Mouse (Mus musculus) limb, embryonic 13.5 days (tissue): ENCODE measurements around the gene Epas1. TPM values are rescaled to one million over a fixed set of nuclear protein-coding genes. Genes with fewer than 3 reads are reported as not detected.

ENCODE experiments used
- ATAC-seq: fragments of 200-750 bp; cut with Nextera tagmentation; 2 replicates; pipeline ENCODE4 v1.8.0; 2017; ENCODE audit warnings: low read depth, moderate number of reproducible peaks, moderate TSS enrichment; ENCODE audit not compliant: low FRiP score
- H3K27ac ChIP-seq: fragments of 300-500 bp; sonication (generic); 2 replicates; pipeline ENCODE4 v1.5.1; 2015; ENCODE audit warnings: inconsistent platforms, mild to moderate bottlenecking, moderate library complexity
- H3K27me3 ChIP-seq: fragments of 300-500 bp; sonication (generic); 2 replicates; pipeline ENCODE4 v1.6.1; 2015; ENCODE audit warnings: mild to moderate bottlenecking, inconsistent platforms
- H3K36me3 ChIP-seq: fragments of 300-500 bp; sonication (generic); 2 replicates; pipeline ENCODE4 v1.6.1; 2015; ENCODE audit warnings: inconsistent platforms, mild to moderate bottlenecking, moderate library complexity
- H3K4me1 ChIP-seq: fragments of 300-500 bp; sonication (generic); 2 replicates; pipeline ENCODE4 v1.6.1; 2015; ENCODE audit warnings: inconsistent platforms
- H3K4me2 ChIP-seq: fragments of 300-500 bp; sonication (generic); replicated peaks from 2 replicates; pipeline ENCODE4 v1.6.1; 2015; ENCODE audit warnings: inconsistent platforms, mild to moderate bottlenecking, moderate library complexity
- H3K4me3 ChIP-seq: fragments of 300-500 bp; sonication (generic); 2 replicates; pipeline ENCODE4 v1.5.1; 2015; ENCODE audit warnings: moderate library complexity, mild to moderate bottlenecking, inconsistent platforms
- H3K9ac ChIP-seq: fragments of 300-500 bp; sonication (generic); 2 replicates; pipeline ENCODE4 v1.6.1; 2015; ENCODE audit warnings: mild to moderate bottlenecking, inconsistent platforms
- H3K9me3 ChIP-seq: fragments of 300-500 bp; sonication (generic); 2 replicates; pipeline ENCODE4 v1.6.1; 2016; ENCODE audit warnings: inconsistent platforms
- WGBS: fragments of 180-500 bp; shearing (Covaris S2); methylation state at CpG from one replicate; pipeline ENCODE4 v1.1.7; 2015; 5-methylcytosine and 5-hydroxymethylcytosine counted together
- polyA plus RNA-seq: library from polyadenylated mRNA; unstranded; fragments of >200 nt; fragmentation: Nextera tagmentation; extraction: Ambion mirVana; gene quantifications from 2 replicates; pipeline ENCODE4 v1.2.1, GENCODE M21; 2015

The Epas1 gene
- polyA plus RNA-seq, 1 experiment from 2014 or later = 2.8 TPM

DNA sequence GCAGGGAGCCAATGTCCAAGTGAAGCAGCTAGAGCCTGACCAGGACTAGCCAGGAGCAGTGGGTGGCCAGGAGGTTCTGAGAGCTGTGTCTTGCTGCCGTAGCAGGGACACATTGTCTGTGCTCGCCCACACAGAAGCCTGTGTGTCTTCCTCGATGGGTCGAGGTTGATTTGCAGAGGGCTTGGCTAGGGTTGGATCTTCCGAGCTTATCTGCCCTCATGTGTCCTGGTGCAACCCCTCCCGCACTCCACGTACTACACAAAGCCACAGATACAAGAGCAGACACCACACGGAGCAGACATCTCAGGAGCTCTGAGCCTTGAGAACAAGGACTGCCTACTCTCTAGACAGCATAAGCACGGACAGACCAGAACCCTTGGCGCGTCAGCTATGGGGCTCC, 45.5 kb downstream of the Epas1 start:
- 87% methylated on average over 11 of the region's 11 CpGs for WGBS
- ATAC-seq = no peak
- no peaks in the 10 kb centered on the region for H3K27me3 ChIP-seq
- no peak overlapping the region; the same call in 1 of the 2 replicates for H3K27ac ChIP-seq
- no peaks in the 10 kb centered on the region for H3K36me3 ChIP-seq
- no peak overlapping the region for H3K9ac ChIP-seq
- no peak overlapping the region for H3K4me3 ChIP-seq
- H3K4me1 ChIP-seq = peaks cover 26% of the 10 kb centered on the region
- no peak overlapping the region for H3K4me2 ChIP-seq
- no peaks in the 10 kb centered on the region for H3K9me3 ChIP-seq

DNA sequence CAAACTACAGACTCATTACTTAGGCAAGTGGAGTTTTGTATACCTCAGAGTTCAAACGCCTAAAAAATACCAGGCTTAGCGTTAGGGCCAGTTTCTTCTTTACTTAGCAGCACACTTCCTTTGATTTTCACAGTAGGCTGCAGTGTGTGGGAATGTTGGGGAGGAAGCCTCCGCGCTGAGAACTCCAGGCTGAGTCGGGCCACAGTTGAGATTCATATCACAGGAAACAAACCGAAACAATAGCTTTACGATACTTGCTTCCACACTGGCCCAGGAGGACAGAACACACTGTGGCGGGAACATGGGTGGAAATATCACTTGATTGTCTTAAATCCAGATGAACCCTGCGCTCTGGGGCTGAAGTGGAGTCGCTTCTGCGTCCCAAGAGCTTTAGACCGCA, 47.0 kb downstream of the Epas1 start:
- no peak overlapping the region for H3K9ac ChIP-seq
- no peak for ATAC-seq
- H3K4me2 ChIP-seq = no peak overlapping the region
- peaks cover 26% of the 10 kb centered on the region for H3K4me1 ChIP-seq
- H3K4me3 ChIP-seq = no peak overlapping the region
- no peaks in the 10 kb centered on the region for H3K27me3 ChIP-seq
- no peak overlapping the region for H3K27ac ChIP-seq
- H3K36me3 ChIP-seq = no peaks in the 10 kb centered on the region
- no peaks in the 10 kb centered on the region for H3K9me3 ChIP-seq
- 60% methylated on average over 12 of the region's 12 CpGs for WGBS

DNA sequence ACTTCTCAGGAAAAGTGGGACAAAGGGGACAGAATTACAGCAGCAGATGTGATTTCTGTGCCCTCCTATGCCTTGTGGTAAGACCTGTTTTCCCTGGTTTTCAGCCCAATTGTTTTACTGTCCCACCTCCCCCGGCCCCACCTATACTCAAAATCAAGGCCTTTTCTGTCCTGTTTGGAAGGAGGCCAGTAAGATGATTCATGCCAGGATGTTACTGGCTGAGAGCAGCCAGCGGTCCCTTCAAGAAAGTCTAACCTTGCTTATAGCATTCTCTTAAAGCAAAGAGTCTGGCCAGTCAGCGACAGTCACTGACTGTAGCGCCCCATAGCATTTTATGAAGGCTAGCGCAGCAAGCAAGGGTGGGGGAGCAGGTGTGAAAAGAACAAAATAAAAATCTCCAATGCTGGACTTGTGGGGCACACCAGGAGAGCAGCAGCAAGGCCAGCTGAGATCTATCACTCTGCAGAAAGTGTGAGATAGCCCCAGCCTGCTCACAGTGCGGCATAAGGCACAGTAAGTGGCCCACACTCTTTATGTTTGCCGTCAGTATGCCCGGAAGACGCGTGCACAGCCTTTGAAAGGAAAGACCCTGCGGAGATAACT, 47.8 kb downstream of the Epas1 start:
- Histone ChIP-seq H3K27me3 (no peaks in the 10 kb centered on the region), H3K36me3 (no peaks in the 10 kb centered on the region), H3K27ac (no peak overlapping the region; the same call in 1 of the 2 replicates), H3K4me3 (no peak overlapping the region), H3K9me3 (no peaks in the 10 kb centered on the region), H3K4me1 (peaks cover 26% of the 10 kb centered on the region), H3K4me2 (no peak overlapping the region), H3K9ac (no peak overlapping the region)
- ATAC-seq = no peak
- 61% methylated on average over 11 of the region's 11 CpGs for WGBS

DNA sequence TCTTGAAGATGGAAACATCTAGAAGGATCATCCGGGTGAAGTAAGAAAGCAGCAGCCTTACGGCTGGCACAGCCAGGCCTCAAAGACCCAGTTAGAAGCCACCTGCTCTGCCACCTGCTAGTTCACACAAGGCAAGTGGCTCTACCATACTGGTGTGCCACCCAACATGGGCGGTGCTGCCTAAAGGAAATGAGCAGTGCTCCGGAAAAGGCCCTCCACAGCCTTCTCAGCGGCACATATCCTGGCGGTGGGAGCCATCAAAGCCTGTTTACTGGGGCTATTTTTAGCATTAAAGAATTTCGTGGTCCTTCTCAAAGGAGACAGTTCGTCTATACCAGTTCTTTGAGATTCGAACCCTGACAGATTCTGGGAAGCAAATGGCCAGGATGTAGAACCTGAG, 48.4 kb downstream of the Epas1 start:
- ATAC-seq = no peak
- H3K27ac ChIP-seq = no peak overlapping the region; the same call in 1 of the 2 replicates
- no peak overlapping the region for H3K4me3 ChIP-seq
- H3K4me2 ChIP-seq = no peak overlapping the region
- WGBS = 55% methylated on average over 9 of the region's 9 CpGs
- H3K4me1 ChIP-seq = peaks cover 26% of the 10 kb centered on the region
- H3K27me3 ChIP-seq = no peaks in the 10 kb centered on the region
- no peak overlapping the region for H3K9ac ChIP-seq
- H3K36me3 ChIP-seq = no peaks in the 10 kb centered on the region
- H3K9me3 ChIP-seq = no peaks in the 10 kb centered on the region

DNA sequence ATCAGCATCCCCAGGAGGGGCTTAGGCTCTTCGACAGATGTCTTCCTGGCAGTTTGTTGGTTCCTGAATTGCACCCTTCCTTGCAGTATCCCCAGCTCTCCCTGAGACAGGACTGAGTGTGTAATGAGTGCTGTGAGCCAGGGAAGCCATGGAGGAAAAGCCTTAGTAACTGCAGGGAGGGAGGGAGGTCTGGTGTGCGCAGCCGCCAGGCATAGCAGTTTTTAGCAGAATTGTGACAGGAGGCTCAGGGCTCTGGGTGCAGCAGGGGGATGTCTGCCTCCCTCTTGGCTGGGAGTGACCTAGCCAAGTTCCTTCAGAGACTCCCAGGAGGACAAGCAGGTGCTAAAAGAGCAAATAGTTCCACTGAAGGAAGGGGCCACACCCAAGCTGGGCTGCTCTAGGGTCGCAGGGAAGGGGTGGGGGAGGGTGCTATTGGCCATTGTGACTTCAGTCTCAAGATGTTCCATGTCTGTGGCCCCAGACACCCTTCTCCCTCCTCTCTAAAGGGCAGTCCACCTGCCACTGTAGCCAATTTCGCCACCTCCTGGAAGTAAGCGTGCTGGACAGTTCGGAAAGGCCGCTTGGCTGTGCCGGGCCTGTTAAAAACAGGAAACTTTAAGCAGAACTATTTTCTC, 49.0 kb downstream of the Epas1 start:
- Histone ChIP-seq H3K9ac (no peak overlapping the region), H3K4me3 (no peak overlapping the region), H3K9me3 (no peaks in the 10 kb centered on the region), H3K36me3 (no peaks in the 10 kb centered on the region), H3K27me3 (no peaks in the 10 kb centered on the region), H3K4me1 (peaks cover 26% of the 10 kb centered on the region), H3K4me2 (no peak overlapping the region), H3K27ac (no peak overlapping the region)
- no peak for ATAC-seq
- WGBS = 54% methylated on average over 9 of the region's 9 CpGs

DNA sequence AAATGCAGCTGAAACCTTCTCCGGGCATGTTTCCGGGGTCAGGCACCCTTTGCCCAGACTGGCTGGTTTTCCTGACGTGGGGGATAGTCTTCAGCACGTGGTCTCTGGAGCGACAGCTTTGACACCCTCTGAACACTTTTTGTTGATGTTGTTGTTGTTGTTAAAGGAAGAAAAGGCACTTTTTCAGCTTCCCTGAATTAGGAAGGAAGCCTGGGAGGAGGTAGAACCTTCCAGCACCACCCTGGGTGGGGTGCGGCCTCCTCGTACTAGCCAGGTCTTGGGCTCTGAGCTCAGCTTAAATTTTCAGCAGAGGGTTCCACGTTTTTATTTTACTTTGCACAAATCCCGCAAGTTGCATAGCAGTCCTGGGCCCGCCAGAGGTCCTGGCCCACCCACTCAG, 49.6 kb downstream of the Epas1 start:
- H3K4me3 ChIP-seq = no peak overlapping the region
- 71% methylated on average over 10 of the region's 10 CpGs for WGBS
- no peaks in the 10 kb centered on the region for H3K9me3 ChIP-seq
- no peak for ATAC-seq
- H3K27me3 ChIP-seq = no peaks in the 10 kb centered on the region
- no peaks in the 10 kb centered on the region for H3K36me3 ChIP-seq
- no peak overlapping the region for H3K9ac ChIP-seq
- H3K27ac ChIP-seq = no peak overlapping the region
- H3K4me1 ChIP-seq = peaks cover 26% of the 10 kb centered on the region
- no peak overlapping the region for H3K4me2 ChIP-seq

DNA sequence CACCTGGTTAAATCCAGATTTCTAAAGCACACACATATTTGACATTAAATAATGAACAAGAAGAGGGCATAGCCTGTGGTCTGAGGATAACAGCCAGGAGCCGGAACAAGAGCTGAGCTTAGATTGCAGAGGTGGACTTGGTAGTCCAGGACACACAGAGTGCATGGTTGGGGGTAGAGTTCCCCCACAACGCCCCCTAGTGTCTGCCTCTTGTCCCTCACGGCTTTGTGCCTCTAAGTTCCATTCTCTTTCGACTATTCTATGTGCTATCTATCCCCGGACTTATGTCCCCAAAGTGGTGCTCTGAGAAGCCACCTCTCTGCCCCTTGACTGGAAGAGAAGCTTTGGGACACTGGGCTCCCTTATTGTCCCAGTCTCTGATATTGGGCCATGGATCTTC, 50.2 kb downstream of the Epas1 start:
- Histone ChIP-seq H3K27ac (no peak overlapping the region), H3K36me3 (no peaks in the 10 kb centered on the region), H3K9me3 (no peaks in the 10 kb centered on the region), H3K4me3 (no peak overlapping the region), H3K4me1 (peaks cover 26% of the 10 kb centered on the region), H3K9ac (no peak overlapping the region), H3K27me3 (no peaks in the 10 kb centered on the region), H3K4me2 (no peak overlapping the region)
- ATAC-seq = no peak
- 80% methylated on average over 5 of the region's 5 CpGs for WGBS

DNA sequence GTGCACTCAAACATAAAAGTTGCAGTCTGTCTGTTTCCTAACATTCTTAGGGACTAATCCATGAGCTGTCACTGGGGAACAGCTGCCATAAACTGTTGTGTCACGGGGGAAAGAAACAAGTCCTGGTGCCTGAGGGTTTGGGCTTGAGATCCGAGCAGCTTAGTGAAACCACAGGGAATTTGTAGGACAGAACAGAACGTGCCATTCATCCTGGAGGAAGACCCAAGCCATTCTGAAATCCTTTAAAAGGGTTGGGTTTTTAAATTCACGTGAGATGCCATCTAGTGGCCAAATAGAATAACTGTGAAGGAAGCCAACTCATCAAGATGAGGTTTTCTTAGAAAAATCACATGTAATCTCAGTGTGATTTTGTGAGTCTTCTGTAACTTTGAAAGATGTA, 58.5 kb downstream of the Epas1 start:
- H3K4me3 ChIP-seq = no peak overlapping the region
- H3K27me3 ChIP-seq = peaks cover 9% of the 10 kb centered on the region; the same call in 1 of the 2 replicates
- no peak overlapping the region; the same call in 1 of the 2 replicates for H3K4me2 ChIP-seq
- H3K4me1 ChIP-seq = no peaks in the 10 kb centered on the region
- no peak for ATAC-seq
- 0 out of 2 replicates have a peak overlapping the region, but pooled peaks have one; percentile 35 for H3K9ac ChIP-seq
- no peaks in the 10 kb centered on the region for H3K36me3 ChIP-seq
- no peaks in the 10 kb centered on the region for H3K9me3 ChIP-seq
- WGBS = under 1% methylated on average over 4 of the region's 4 CpGs
- no peak overlapping the region for H3K27ac ChIP-seq

DNA sequence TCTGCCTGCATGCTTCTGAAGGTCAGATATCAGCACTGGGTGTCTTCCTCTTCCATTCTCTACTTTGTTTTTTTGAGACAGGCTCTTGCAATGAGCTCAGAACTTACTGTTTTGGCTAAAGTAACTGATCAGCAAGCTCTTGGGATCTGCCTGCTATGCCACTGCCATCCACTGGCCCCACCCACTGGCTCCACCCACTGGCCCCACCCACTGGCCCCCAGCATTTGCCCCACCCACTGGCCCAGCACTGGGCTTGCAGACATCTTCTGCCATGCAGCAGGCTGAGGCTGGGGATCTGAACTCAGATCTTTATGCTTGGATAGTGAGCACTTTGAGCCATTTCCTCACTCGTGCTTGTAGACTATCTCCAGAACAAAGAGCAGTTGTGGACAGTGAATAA, 60.8 kb downstream of the Epas1 start:
- ATAC-seq = no peak
- Histone ChIP-seq H3K27me3 (peaks cover 9% of the 10 kb centered on the region; the same call in 1 of the 2 replicates), H3K9ac (no peak overlapping the region), H3K4me2 (no peak overlapping the region), H3K9me3 (no peaks in the 10 kb centered on the region), H3K4me1 (no peaks in the 10 kb centered on the region), H3K27ac (no peak overlapping the region), H3K4me3 (no peak overlapping the region), H3K36me3 (no peaks in the 10 kb centered on the region)
- WGBS = 26% methylated on average over 1 of the region's 1 CpGs

DNA sequence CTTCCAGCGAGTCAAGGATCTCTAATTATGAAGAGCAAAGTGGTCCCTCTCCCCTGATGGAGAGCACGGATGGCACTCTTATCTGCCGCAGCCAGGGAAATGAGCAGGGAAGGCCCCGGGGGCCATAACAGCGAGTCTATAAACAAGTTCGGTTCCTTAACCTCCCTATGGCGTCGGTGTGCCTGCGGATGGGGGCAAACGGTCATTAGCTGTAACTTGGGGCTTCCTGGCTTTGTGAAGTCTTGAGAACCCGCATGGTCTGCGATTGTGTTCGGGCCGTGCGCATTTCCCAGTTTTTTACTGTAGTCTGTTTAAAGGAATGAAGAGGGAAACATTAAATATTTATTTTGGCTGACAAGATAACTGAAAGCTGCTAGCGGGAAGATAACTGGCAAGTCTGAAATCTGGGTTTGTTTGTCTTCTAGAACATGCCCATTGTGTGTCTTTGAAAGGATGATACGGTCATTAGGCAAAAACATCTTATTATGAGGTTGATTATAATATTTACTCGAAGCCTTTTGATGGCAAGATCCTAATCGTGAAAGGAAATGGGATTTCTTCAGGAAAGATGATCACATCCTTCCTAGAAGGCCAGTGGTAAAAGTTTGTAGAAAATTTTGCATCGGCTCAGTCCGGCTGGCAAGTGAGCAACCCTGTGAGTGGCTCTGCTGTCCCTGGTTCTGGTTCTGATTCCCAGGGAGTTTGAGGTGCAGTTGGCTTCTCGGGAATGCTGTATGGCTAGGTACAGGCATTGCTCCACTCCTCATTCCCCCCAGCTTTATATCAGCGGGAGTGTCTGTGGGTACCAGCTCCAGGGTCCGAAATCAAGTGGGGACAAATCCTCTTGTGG, 61.7 kb downstream of the Epas1 start:
- Histone ChIP-seq H3K9ac (no peak overlapping the region), H3K27me3 (peaks cover 5% of the 10 kb centered on the region; the same call in 1 of the 2 replicates), H3K4me3 (no peak overlapping the region), H3K9me3 (no peaks in the 10 kb centered on the region), H3K27ac (no peak overlapping the region), H3K36me3 (no peaks in the 10 kb centered on the region), H3K4me1 (0 out of 2 replicates have a peak, but pooled peaks cover under 1% of the 10 kb centered on the region), H3K4me2 (no peak overlapping the region)
- no peak for ATAC-seq
- WGBS = 63% methylated on average over 24 of the region's 24 CpGs

DNA sequence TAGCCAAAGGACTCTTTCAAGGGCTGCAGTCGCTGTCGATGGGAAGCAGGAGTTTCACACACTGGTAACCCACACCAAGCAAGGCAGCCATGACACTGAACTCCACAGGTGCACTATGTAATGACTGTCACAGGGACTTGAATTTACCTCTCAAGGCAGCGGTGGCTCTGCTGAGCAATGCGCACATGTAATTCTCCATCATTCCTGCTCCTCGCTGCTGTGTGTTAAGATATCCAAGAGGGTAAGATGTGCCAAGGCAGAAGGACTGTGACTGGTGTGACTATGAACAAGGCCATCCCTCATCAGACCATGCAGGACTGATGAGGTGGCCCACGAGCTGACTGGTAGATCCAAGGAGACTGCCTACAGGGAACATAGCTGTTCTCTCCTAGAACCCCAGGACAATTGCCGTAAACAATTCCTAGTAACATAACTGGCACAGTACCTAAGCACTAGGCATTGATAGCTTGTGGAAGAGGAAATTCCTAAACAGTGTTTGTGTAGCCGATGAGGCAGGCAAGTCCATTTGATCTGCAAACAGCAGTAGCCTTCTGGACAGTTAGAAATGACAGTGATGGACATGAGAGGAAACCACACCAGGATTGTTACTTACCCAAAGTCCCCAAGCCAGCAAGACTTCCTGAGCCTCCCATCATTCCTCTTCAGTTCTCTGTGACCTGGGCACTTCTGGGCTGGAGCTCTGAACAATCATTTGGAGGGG, 68.7 kb downstream of the Epas1 start:
- Histone ChIP-seq H3K4me1 (0 out of 2 replicates have a peak, but pooled peaks cover 7% of the 10 kb centered on the region), H3K9me3 (no peaks in the 10 kb centered on the region), H3K9ac (no peak overlapping the region), H3K36me3 (no peaks in the 10 kb centered on the region), H3K27ac (no peak overlapping the region), H3K27me3 (no peaks in the 10 kb centered on the region), H3K4me2 (no peak overlapping the region), H3K4me3 (no peak overlapping the region)
- 89% methylated on average over 8 of the region's 8 CpGs for WGBS
- no peak for ATAC-seq
